Mouse (Mus musculus) embryonic facial prominence, embryonic 11.5 days (tissue): Measurements from ENCODE around the gene Orc2. TPM values are rescaled to one million over a fixed set of nuclear protein-coding genes. Genes with fewer than 3 reads are reported as not detected.

ENCODE experiments used
- ATAC-seq: fragments of 200-750 bp; cut with Nextera tagmentation; replicated peaks from 2 replicates; pipeline ENCODE4 v1.8.0; 2017; ENCODE audit warnings: low read depth; ENCODE audit not compliant: insufficient number of reproducible peaks, low FRiP score, low TSS enrichment
- DNase-seq: peaks from one replicate; pipeline ENCODE4 v3.0.0-alpha.2; 2015; ENCODE audit warnings: low spot score
- H3K27ac ChIP-seq: fragments of 300-500 bp; sonication (generic); replicated peaks from 2 replicates; pipeline ENCODE4 v1.5.1; 2014; ENCODE audit warnings: mild to moderate bottlenecking, low read depth, low read length, control low read depth
- H3K27me3 ChIP-seq: fragments of 300-500 bp; sonication (generic); 2 replicates; pipeline ENCODE4 v1.6.1; 2014; ENCODE audit warnings: mild to moderate bottlenecking, low read length, moderate library complexity, mixed read lengths; ENCODE audit not compliant: control insufficient read depth, insufficient read depth
- H3K36me3 ChIP-seq: fragments of 300-500 bp; sonication (generic); replicated peaks from 2 replicates; pipeline ENCODE4 v1.6.1; 2014; ENCODE audit warnings: low read depth, mild to moderate bottlenecking, low read length, moderate library complexity, mixed read lengths; ENCODE audit not compliant: control insufficient read depth, insufficient read depth
- H3K4me1 ChIP-seq: fragments of 300-500 bp; sonication (generic); 2 replicates; pipeline ENCODE4 v1.6.1; 2014; ENCODE audit warnings: low read length, mixed read lengths; ENCODE audit not compliant: control insufficient read depth, insufficient read depth
- H3K4me2 ChIP-seq: fragments of 300-500 bp; sonication (generic); 2 replicates; pipeline ENCODE4 v1.6.1; 2014; ENCODE audit warnings: low read depth, mild to moderate bottlenecking, control low read depth, low read length, moderate library complexity
- H3K4me3 ChIP-seq: fragments of 300-500 bp; sonication (generic); 2 replicates; pipeline ENCODE4 v1.5.1; 2014; ENCODE audit warnings: low read depth, low read length, control low read depth
- H3K9ac ChIP-seq: fragments of 300-500 bp; sonication (generic); replicated peaks from 2 replicates; pipeline ENCODE4 v1.6.1; 2014; ENCODE audit warnings: mild to moderate bottlenecking, control low read depth, low read length
- H3K9me3 ChIP-seq: fragments of 300-500 bp; sonication (generic); replicated peaks from 2 replicates; pipeline ENCODE4 v1.6.1; 2016; ENCODE audit warnings: mild to moderate bottlenecking, low read length, inconsistent platforms, mixed read lengths; ENCODE audit not compliant: control insufficient read depth
- WGBS: fragments of 180-500 bp; shearing (Covaris S2); extraction: QIAGEN DNeasy Blood & Tissue Kit; methylation state at CpG from one replicate; pipeline ENCODE4 v1.1.7; 2014; 5-methylcytosine and 5-hydroxymethylcytosine counted together
- polyA plus RNA-seq: library from polyadenylated mRNA; unstranded; fragments of >200 nt; fragmentation: Nextera tagmentation; extraction: Ambion mirVana; gene quantifications from 2 replicates; pipeline ENCODE4 v1.2.1, GENCODE M21; 2014

Gene Orc2
- polyA plus RNA-seq, 1 experiment from 2014 or later: 65.2 TPM

DNA sequence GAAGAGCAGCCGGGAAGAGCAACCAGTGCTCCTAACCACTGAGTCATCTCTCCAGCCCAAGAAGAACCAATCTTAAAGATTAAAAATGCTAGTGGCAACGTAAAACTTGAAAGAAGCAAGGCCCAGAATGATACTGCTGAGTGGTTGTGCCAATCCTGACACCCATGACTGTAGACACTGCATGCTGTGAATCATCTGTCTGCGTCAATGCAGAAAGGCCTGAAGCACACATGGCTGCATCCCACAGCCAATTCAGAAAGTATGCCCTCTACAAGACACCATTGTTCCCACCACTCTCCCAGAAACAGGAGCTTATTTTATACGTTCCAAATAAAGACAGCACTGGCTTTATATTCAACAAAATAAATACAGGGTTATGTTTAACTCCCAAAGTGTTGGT lies 22.3 kb downstream of the Orc2 start:
- Histone ChIP-seq H3K27me3 (no peaks in the 10 kb centered on the region), H3K4me3 (no peak overlapping the region), H3K4me2 (no peak overlapping the region), H3K36me3 (peaks cover 4% of the 10 kb centered on the region), H3K27ac (no peak overlapping the region), H3K9me3 (no peaks in the 10 kb centered on the region), H3K9ac (no peak overlapping the region), H3K4me1 (no peaks in the 10 kb centered on the region)
- ATAC-seq (no peak), DNase-seq (no peak)
- WGBS: 83% methylated on average over 4 of the region's 4 CpGs

- Histone ChIP-seq H3K4me2 (no peak overlapping the region), H3K9ac (no peak overlapping the region), H3K36me3 (peaks cover 7% of the 10 kb centered on the region), H3K9me3 (no peaks in the 10 kb centered on the region), H3K27ac (no peak overlapping the region), H3K27me3 (no peaks in the 10 kb centered on the region), H3K4me3 (no peak overlapping the region), H3K4me1 (no peaks in the 10 kb centered on the region)
- ATAC-seq (no peak), DNase-seq (no peak)
- WGBS: 95% methylated on average over 8 of the region's 8 CpGs
Observed at GRCm38 (mm10) chr1:58475662-58476061, 29.2 kb downstream of the Orc2 start.

DNA sequence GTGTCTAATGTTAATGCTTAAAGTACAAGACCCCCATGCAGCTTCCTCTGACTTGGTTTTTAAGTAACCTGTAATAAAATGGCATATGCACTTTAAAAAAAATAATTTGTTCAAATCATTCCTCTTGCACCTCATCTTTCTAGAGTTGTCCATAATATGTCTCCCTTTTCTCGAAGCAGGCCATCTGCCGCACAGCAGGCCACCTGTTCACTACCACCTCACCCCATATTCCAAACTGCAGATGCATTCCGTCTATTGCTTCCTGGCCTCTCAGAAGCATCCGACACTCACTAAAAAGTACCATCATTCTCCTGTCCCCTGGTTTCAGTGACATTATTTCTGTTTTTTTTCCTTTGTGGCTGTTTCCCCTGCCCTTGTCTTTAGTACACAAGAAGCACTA lies 39.3 kb downstream of the Orc2 start:
- DNase-seq: no peak
- no peak overlapping the region for H3K27ac ChIP-seq
- no peaks in the 10 kb centered on the region for H3K9me3 ChIP-seq
- 92% methylated on average over 4 of the region's 4 CpGs for WGBS
- H3K4me1 ChIP-seq: no peaks in the 10 kb centered on the region
- H3K36me3 ChIP-seq: peaks cover 14% of the 10 kb centered on the region; the same call in 1 of the 2 replicates
- no peak overlapping the region for H3K4me3 ChIP-seq
- H3K27me3 ChIP-seq: no peaks in the 10 kb centered on the region
- no peak for ATAC-seq
- H3K9ac ChIP-seq: no peak overlapping the region
- no peak overlapping the region for H3K4me2 ChIP-seq

DNA sequence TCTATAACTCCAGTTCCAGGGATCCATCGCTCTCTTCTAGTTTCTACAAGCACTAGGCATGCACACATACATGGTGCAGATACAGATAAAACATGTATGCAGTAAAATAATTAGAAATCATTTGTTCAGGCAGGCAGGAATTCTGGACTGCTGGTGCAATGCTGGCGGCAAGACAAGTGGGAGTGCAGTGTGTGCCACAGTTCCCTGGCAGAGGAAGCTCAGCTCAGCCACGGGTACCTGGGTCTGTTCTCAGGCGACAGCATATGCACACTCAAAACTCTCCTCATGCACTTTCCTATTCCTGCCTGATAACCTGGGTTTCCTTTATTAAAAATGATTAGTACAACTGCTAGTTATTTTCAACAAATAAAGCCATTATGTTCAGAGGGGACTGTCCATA lies 39.9 kb downstream of the Orc2 start:
- Histone ChIP-seq H3K4me3 (no peak overlapping the region), H3K4me1 (no peaks in the 10 kb centered on the region), H3K4me2 (no peak overlapping the region), H3K9ac (no peak overlapping the region), H3K27ac (no peak overlapping the region), H3K36me3 (peaks cover 14% of the 10 kb centered on the region; the same call in 1 of the 2 replicates), H3K27me3 (no peaks in the 10 kb centered on the region), H3K9me3 (no peaks in the 10 kb centered on the region)
- DNase-seq (no peak), ATAC-seq (no peak)
- WGBS: 94% methylated on average over 4 of the region's 4 CpGs

DNA sequence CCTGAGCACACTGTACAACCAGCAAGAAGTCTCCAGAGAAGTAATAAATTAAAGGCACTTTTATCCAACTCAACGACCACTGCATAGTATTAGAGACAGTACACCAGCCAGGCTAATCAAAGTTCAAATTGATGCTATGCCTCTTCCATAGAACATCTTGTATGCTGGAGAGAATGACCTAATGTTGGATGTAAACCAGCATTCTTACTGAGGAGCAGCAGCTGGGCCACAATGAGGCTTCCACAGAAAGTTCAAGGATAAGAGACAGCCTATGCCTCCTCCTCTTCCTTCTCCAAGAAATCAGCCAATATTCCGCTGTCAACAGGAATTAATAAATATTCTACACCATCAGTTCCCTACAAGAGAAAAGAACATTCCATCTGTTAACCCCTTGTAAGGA lies 41.0 kb downstream of the Orc2 start:
- DNase-seq (no peak), ATAC-seq (no peak)
- Histone ChIP-seq H3K9ac (no peak overlapping the region), H3K4me1 (no peaks in the 10 kb centered on the region), H3K4me3 (no peak overlapping the region), H3K36me3 (peaks cover 6% of the 10 kb centered on the region), H3K27me3 (no peaks in the 10 kb centered on the region), H3K9me3 (no peaks in the 10 kb centered on the region), H3K27ac (no peak overlapping the region), H3K4me2 (no peak overlapping the region)
- WGBS: 95% methylated on average over 2 of the region's 2 CpGs

DNA sequence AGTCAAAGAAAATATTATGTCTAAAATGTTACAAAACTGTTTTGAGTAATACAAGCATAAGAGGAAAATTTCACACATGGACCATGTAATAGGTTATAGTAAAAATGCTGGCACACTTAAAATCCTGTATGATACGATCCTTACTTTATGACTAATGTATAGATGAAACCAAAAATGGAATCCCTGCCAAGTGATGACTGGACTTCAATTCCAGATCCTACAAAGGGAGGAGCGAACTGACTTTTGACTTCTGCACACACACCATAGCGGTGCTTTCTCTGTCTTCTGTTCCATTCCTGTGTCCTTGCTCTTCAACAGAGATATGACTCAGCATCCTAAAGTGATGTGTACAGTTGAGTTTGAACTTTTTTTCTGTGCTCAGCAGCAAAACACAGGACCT lies 44.3 kb downstream of the Orc2 start:
- Histone ChIP-seq H3K4me1 (no peaks in the 10 kb centered on the region), H3K9ac (no peak overlapping the region), H3K27me3 (no peaks in the 10 kb centered on the region), H3K4me3 (no peak overlapping the region), H3K36me3 (peaks cover 12% of the 10 kb centered on the region), H3K4me2 (no peak overlapping the region), H3K9me3 (no peaks in the 10 kb centered on the region), H3K27ac (no peak overlapping the region)
- DNase-seq: no peak
- no peak for ATAC-seq
- WGBS: 95% methylated on average over 3 of the region's 3 CpGs

- Histone ChIP-seq H3K9me3 (no peaks in the 10 kb centered on the region), H3K4me3 (no peak overlapping the region), H3K4me2 (no peak overlapping the region), H3K9ac (no peak overlapping the region), H3K27ac (no peak overlapping the region), H3K36me3 (peaks cover 14% of the 10 kb centered on the region), H3K27me3 (no peaks in the 10 kb centered on the region), H3K4me1 (no peaks in the 10 kb centered on the region)
- 93% methylated on average over 2 of the region's 2 CpGs for WGBS
- no peak for DNase-seq
- no peak for ATAC-seq
Observed at GRCm38 (mm10) chr1:58458867-58459266, 46.0 kb downstream of the Orc2 start.

GRCm38 (mm10) chr1:58458175-58458574 lies 46.7 kb downstream of the Orc2 start:
- peaks cover 17% of the 10 kb centered on the region for H3K36me3 ChIP-seq
- 91% methylated on average over 5 of the region's 5 CpGs for WGBS
- H3K4me3 ChIP-seq: no peak overlapping the region

More at GRCm38 (mm10) chr1:58458175-58458574, 46.7 kb downstream of the Orc2 start:
- H3K4me1 ChIP-seq: no peaks in the 10 kb centered on the region
- H3K4me2 ChIP-seq: no peak overlapping the region
- no peak overlapping the region for H3K27ac ChIP-seq
- DNase-seq (no peak), ATAC-seq (no peak)
- no peaks in the 10 kb centered on the region for H3K9me3 ChIP-seq
- H3K9ac ChIP-seq: no peak overlapping the region
- H3K27me3 ChIP-seq: no peaks in the 10 kb centered on the region
